Mouse (Mus musculus): ENCODE measurements at regions not wholly inside any gene's neighbourhood (a gene's known extent, or its start where the extent isn't known, plus 50 kb on each side); places are given as distances from the start of the nearest gene placed in this dataset.

- H3K27me3 ChIP-seq = no peaks in the 10 kb centered on the region
- H3K9ac ChIP-seq = no peak overlapping the region
- no peaks in the 10 kb centered on the region for H3K9me3 ChIP-seq
- no peak overlapping the region for H3K27ac ChIP-seq
- ATAC-seq (ENCODE audit: borderline replicate concordance, extremely low read depth, low FRiP score, low TSS enrichment) = no peak
- H3K4me2 ChIP-seq = no peak overlapping the region
- WGBS = 90% methylated on average over 3 of the region's 3 CpGs
- H3K36me3 ChIP-seq = no peaks in the 10 kb centered on the region
- peaks cover 24% of the 10 kb centered on the region for H3K4me1 ChIP-seq
- no peak overlapping the region for H3K4me3 ChIP-seq
Observed at GRCm38 (mm10) chr14:33804321-33804720, 119.1 kb upstream of the Gdf10 start.

DNA sequence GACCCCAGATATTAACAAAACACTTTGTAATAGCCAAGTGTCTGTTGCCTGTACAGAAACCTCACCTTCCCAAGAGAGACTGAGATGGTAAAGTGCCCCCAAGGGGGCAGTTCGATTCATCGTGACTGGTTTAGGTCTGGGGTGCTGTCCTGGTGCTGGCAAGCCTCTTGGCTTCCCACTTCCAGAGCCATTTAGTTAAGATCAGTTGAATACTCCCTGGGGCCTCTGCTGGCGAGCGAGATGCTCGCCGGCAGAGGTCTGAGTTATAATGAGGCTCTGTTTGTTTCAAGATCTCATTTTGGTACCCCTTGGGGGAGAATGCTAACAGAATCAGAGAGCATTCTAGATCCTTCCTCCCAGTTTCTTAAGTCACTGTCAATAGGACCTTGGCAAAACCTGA, 118.7 kb upstream of the Gdf10 start:
- Histone ChIP-seq H3K9ac (no peak overlapping the region), H3K27me3 (no peaks in the 10 kb centered on the region), H3K27ac (no peak overlapping the region), H3K36me3 (no peaks in the 10 kb centered on the region), H3K4me2 (no peak overlapping the region), H3K9me3 (no peaks in the 10 kb centered on the region), H3K4me1 (peaks cover 28% of the 10 kb centered on the region), H3K4me3 (no peak overlapping the region)
- no peak for ATAC-seq (ENCODE audit: borderline replicate concordance, extremely low read depth, low FRiP score, low TSS enrichment)
- 72% methylated on average over 6 of the region's 6 CpGs for WGBS

DNA sequence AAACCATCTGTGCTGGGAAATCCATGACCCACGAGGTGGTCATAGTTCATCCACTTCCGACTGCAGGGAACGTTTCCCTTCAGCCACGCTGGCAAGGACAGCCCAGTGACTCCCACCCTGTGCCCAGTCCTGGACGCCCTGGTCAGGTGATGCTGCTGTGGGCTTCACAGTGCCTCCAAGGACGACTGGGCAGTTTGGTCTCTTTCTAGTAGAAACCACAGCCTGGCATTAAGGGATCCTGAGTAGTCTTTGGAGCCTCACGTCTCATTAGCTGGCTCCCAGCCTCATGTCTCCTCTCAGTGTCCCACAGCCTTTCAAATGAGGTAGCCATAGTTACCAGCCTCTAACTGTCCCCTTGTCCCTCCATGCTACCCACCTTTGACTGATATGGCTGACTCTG, 116.2 kb upstream of the Gdf10 start:
- Histone ChIP-seq H3K4me3 (no peak overlapping the region), H3K4me1 (peaks cover 34% of the 10 kb centered on the region), H3K9me3 (no peaks in the 10 kb centered on the region), H3K4me2 (no peak overlapping the region), H3K27ac (no peak overlapping the region), H3K27me3 (no peaks in the 10 kb centered on the region), H3K36me3 (no peaks in the 10 kb centered on the region), H3K9ac (no peak overlapping the region)
- ATAC-seq (ENCODE audit: borderline replicate concordance, extremely low read depth, low FRiP score, low TSS enrichment) = no peak
- 41% methylated on average over 7 of the region's 7 CpGs for WGBS

DNA sequence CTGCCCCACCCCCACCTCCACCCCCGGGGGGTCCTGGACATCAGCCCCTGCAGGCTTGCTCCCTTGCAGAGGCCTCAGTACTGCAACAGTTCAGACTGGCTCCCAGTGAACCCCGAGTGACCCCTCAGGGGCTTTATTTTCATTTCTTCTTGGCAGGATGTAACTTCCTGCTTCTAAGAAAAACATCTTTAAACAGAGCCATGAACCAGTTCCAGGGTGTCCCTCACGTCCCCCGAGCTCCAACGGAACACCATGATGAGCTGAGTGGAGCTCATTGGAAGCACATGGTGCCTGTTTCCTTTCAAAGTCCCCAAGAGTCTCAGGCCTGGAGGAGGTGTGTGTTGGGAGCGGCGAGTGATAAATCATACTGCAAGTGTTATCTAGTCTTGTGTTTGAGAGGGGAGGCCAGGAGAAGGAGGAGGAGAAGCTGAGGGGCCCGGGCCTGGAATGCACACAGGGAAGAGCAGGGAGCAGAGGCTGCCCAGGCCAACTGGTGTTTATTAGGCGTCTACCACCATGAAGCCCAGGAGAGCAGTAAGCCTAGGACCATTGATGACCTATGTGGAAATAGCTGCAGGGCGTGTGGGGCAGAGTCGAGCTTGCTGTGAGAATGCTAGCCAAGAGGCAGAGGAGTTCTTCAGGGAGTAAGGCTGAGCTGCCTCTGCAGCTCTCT, 114.7 kb upstream of the Gdf10 start:
- H3K4me2 ChIP-seq = 0 out of 2 replicates have a peak overlapping the region, but pooled peaks have one; percentile 4
- no peaks in the 10 kb centered on the region for H3K36me3 ChIP-seq
- H3K4me3 ChIP-seq = no peak overlapping the region
- no peak overlapping the region for H3K9ac ChIP-seq
- H3K27me3 ChIP-seq = no peaks in the 10 kb centered on the region
- peaks cover 46% of the 10 kb centered on the region for H3K4me1 ChIP-seq
- H3K27ac ChIP-seq = peak overlapping the region; percentile 58
- no peaks in the 10 kb centered on the region for H3K9me3 ChIP-seq
- peak; percentile 84 for ATAC-seq (ENCODE audit: borderline replicate concordance, extremely low read depth, low FRiP score, low TSS enrichment)
- WGBS = 17% methylated on average over 11 of the region's 11 CpGs

GRCm38 (mm10) chr14:33810584-33810983, 112.8 kb upstream of the Gdf10 start:
- Histone ChIP-seq H3K4me2 (no peak overlapping the region), H3K9ac (no peak overlapping the region), H3K9me3 (no peaks in the 10 kb centered on the region), H3K4me3 (no peak overlapping the region), H3K27me3 (no peaks in the 10 kb centered on the region), H3K27ac (no peak overlapping the region), H3K4me1 (peaks cover 52% of the 10 kb centered on the region), H3K36me3 (no peaks in the 10 kb centered on the region)
- no peak for ATAC-seq (ENCODE audit: borderline replicate concordance, extremely low read depth, low FRiP score, low TSS enrichment)
- WGBS = 88% methylated on average over 4 of the region's 4 CpGs

DNA sequence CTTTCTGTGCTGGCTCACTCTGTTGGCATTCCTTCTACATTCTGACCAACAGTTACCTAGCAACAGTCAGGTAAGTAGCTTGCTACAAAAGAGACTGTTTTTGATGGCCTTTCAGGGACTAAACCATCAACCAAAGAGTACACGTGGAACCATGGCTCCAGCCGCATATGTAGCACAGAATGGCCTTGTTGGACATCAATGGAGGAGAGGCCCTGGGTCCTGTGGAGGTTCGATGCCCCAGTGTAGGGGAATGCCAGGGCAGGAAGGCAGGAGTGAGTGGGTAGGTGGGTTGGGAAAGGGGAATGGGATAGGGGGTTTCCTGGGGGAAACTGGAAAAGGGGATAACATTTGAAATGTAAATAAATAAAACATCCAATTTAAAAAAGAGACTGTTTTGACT, 112.1 kb upstream of the Gdf10 start:
- H3K27me3 ChIP-seq = no peaks in the 10 kb centered on the region; the same call in 1 of the 2 replicates
- H3K9me3 ChIP-seq = no peaks in the 10 kb centered on the region
- no peak overlapping the region for H3K4me2 ChIP-seq
- 60% methylated on average over 3 of the region's 3 CpGs for WGBS
- H3K4me1 ChIP-seq = peaks cover 52% of the 10 kb centered on the region
- no peak for ATAC-seq (ENCODE audit: borderline replicate concordance, extremely low read depth, low FRiP score, low TSS enrichment)
- H3K36me3 ChIP-seq = no peaks in the 10 kb centered on the region
- H3K9ac ChIP-seq = no peak overlapping the region
- no peak overlapping the region for H3K27ac ChIP-seq
- H3K4me3 ChIP-seq = no peak overlapping the region

DNA sequence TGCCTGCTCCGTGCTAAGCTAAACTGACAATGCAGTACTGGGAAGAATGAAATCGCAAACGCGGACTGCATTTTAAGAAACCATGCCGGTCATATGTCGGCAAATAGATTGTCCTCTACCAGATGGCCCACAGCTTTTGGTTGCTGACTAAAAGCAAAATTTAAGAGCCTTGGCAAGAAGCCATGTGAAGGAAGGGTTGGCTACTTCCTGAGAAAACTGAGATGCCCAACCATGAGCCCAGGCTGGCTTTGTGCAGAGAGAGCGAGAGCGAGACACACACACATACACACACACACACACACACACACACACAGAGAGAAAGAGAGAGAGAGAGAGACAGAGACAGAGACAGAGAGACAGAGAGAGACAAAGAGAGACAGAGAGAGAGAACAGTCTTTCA, 111.1 kb upstream of the Gdf10 start:
- no peak overlapping the region for H3K4me3 ChIP-seq
- H3K27ac ChIP-seq = no peak overlapping the region
- no peak overlapping the region for H3K9ac ChIP-seq
- no peak overlapping the region; the same call in 1 of the 2 replicates for H3K4me2 ChIP-seq
- ATAC-seq (ENCODE audit: borderline replicate concordance, extremely low read depth, low FRiP score, low TSS enrichment) = no peak
- no peaks in the 10 kb centered on the region for H3K9me3 ChIP-seq
- peaks cover 4% of the 10 kb centered on the region; the same call in 1 of the 2 replicates for H3K27me3 ChIP-seq
- WGBS = 62% methylated on average over 8 of the region's 8 CpGs
- peaks cover 48% of the 10 kb centered on the region for H3K4me1 ChIP-seq
- no peaks in the 10 kb centered on the region for H3K36me3 ChIP-seq

- Histone ChIP-seq H3K4me3 (no peak overlapping the region), H3K9me3 (no peaks in the 10 kb centered on the region), H3K27me3 (peaks cover 4% of the 10 kb centered on the region; the same call in 1 of the 2 replicates), H3K27ac (no peak overlapping the region), H3K36me3 (no peaks in the 10 kb centered on the region), H3K4me1 (peaks cover 43% of the 10 kb centered on the region), H3K4me2 (no peak overlapping the region), H3K9ac (no peak overlapping the region)
- peak; percentile 20; the same call in 1 of the 2 replicates for ATAC-seq (ENCODE audit: borderline replicate concordance, extremely low read depth, low FRiP score, low TSS enrichment)
- WGBS = 31% methylated on average over 4 of the region's 4 CpGs
Observed at GRCm38 (mm10) chr14:33812772-33813171, 110.6 kb upstream of the Gdf10 start.

DNA sequence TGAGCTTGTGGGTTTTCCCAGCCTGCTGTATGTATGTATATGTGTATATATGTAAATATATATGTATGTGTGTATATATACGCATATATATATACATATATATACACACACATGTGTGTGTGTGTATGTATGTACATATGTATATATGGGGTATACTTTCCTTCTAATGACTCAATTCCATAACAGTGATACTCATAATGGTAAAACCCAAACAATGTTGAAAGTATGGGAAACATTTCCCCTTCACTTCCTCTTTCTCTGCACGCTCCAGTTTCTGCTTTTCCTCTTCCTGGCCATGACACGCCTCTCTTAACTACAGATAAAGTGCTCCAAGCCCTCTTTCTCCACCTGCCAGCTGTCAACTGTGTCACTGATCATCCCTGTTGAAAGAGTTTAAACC, 110.1 kb upstream of the Gdf10 start:
- H3K27ac ChIP-seq = no peak overlapping the region
- no peak for ATAC-seq (ENCODE audit: borderline replicate concordance, extremely low read depth, low FRiP score, low TSS enrichment)
- no peaks in the 10 kb centered on the region for H3K9me3 ChIP-seq
- no peak overlapping the region for H3K9ac ChIP-seq
- H3K4me3 ChIP-seq = no peak overlapping the region
- H3K4me2 ChIP-seq = no peak overlapping the region
- no peaks in the 10 kb centered on the region for H3K36me3 ChIP-seq
- H3K4me1 ChIP-seq = peaks cover 38% of the 10 kb centered on the region
- peaks cover 5% of the 10 kb centered on the region; the same call in 1 of the 2 replicates for H3K27me3 ChIP-seq
- 59% methylated on average over 3 of the region's 3 CpGs for WGBS

DNA sequence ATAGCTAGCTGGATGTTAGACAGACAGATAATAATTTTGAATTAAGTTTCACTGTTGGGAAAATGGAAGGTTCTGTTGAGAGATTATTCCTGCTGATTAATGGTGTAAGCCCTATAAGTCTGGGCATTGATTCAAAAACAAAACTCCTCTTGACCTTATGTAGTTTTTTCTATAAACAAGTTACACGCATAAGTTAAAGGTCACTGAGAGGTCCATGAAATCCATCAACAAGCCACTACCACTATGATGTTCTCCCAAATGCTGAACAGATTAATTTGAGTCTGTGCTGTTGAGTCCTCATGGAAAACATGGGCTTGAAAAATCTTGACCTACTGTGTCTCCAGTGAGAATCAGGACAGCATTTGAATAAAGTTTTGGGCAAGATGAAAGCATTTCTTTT, 109.3 kb upstream of the Gdf10 start:
- H3K9me3 ChIP-seq = no peaks in the 10 kb centered on the region
- peak; percentile 7; the same call in 1 of the 2 replicates for ATAC-seq (ENCODE audit: borderline replicate concordance, extremely low read depth, low FRiP score, low TSS enrichment)
- no peaks in the 10 kb centered on the region for H3K36me3 ChIP-seq
- H3K4me2 ChIP-seq = no peak overlapping the region
- H3K27ac ChIP-seq = no peak overlapping the region
- peaks cover 10% of the 10 kb centered on the region; the same call in 1 of the 2 replicates for H3K27me3 ChIP-seq
- no peak overlapping the region for H3K9ac ChIP-seq
- 22% methylated on average over 1 of the region's 1 CpGs for WGBS
- H3K4me3 ChIP-seq = no peak overlapping the region
- peaks cover 29% of the 10 kb centered on the region for H3K4me1 ChIP-seq

DNA sequence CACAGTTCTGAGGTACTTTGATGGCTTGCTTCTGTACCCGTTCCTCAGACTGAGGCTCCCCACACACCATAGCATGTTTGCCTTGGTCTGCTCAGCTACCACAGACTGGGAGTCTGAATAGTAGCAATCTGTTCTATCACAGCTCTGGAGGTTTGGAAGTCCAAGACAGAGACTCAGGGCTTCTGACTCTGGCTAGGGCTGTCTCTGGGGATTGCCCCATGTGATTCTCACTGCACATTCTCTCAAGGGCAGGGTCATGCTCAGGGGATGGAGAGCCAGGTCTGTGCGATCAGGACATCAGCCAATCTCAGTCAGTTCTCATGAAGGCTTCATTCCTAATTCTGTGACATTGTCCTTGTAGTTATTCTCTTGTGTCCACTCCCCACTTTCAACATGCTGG, 108.8 kb upstream of the Gdf10 start:
- Histone ChIP-seq H3K4me2 (no peak overlapping the region), H3K9ac (no peak overlapping the region), H3K4me1 (peaks cover 24% of the 10 kb centered on the region), H3K27me3 (peaks cover 10% of the 10 kb centered on the region; the same call in 1 of the 2 replicates), H3K4me3 (no peak overlapping the region), H3K27ac (no peak overlapping the region), H3K9me3 (no peaks in the 10 kb centered on the region), H3K36me3 (no peaks in the 10 kb centered on the region)
- 67% methylated on average over 2 of the region's 2 CpGs for WGBS
- ATAC-seq (ENCODE audit: borderline replicate concordance, extremely low read depth, low FRiP score, low TSS enrichment) = no peak

GRCm38 (mm10) chr14:33820541-33821260, 102.7 kb upstream of the Gdf10 start:
- no peak overlapping the region for H3K27ac ChIP-seq
- H3K4me3 ChIP-seq = no peak overlapping the region
- no peak overlapping the region for H3K4me2 ChIP-seq
- WGBS = 76% methylated on average over 14 of the region's 14 CpGs
- no peak overlapping the region for H3K9ac ChIP-seq
- H3K4me1 ChIP-seq = peaks cover 21% of the 10 kb centered on the region
- no peak for ATAC-seq (ENCODE audit: borderline replicate concordance, extremely low read depth, low FRiP score, low TSS enrichment)
- H3K9me3 ChIP-seq = no peaks in the 10 kb centered on the region
- peaks cover 10% of the 10 kb centered on the region; the same call in 1 of the 2 replicates for H3K27me3 ChIP-seq
- H3K36me3 ChIP-seq = no peaks in the 10 kb centered on the region
